Mouse (Mus musculus): ENCODE measurements around the gene Plekhd1. TPM values are rescaled to one million over a fixed set of nuclear protein-coding genes. Genes with fewer than 3 reads are reported as not detected.

Plekhd1 gene
- 0.03 and 1.6 TPM in 2 replicates for polyA plus RNA-seq (2012; rRNA removed; ENCODE audit: low replicate concordance)

DNA sequence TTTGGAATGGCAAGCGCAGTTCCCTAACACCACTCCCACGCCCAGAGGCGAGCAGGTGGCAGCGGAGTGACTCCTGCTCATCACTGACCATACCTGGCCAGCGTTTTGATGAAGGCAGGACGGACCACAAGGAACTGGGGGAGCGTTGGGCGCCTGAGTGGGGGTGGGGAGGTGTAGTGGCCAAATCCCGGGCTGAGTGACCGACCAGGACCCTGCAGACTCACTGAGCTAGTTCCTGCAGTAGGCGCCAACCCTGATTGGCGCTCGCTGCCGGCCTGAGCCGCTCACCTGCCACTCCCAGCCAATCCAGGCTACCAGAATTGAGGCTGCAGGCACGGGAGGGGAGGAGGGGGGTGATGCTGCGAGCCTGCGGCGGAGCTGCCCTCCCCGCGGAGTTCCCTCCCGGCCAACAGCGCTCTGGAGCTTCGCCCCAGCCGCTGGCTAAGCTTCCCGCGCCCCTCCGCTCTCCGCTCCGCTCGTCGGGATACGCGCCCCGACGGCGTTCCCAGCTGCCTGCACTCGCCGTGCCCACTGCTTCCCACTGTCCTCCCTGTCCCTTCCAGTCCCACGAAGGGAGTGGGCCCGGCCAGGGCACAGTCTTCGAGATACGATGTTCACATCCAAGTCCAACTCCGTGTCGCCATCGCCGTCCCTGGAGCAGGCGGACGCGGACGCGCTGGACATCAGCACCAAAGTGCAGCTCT lies at the start of gene Plekhd1:
TSS of gene Plekhd1 (plus strand) at position 323 of the 704 bp plus-strand sequence.

GRCm38 (mm10) chr12:80643693-80644505 lies 48.5 kb upstream of the Plekhd1 start, which contains the start of the genes Slc39a9 and Erh:
Gene Slc39a9 (plus strand): TSS chr12:80643883.
Gene Erh (minus strand): TSS chr12:80644341.

DNA sequence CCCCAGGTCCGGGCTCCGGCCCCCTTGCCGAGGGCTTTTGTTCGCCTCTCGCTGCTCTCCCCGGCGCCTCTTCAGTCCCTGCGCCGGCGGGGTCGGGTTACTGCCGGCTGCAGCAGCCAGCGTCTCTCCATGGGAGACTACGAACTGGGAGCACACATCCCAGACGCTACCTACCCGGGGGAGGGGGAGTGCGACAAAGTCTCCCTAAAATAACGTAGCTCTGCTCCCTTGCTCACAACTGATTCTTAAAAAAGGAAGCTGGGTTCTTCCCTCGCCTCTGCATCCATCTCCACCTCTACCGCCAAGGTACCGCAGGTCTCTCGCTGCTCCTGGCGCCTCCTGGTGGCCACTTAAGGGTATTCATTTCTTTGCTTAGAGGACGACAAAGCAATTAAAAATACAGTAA lies 68.0 kb downstream of the Plekhd1 start, which contains the start of gene Ccdc177:
TSS of gene Ccdc177 (minus strand) at position 292 of the 406 bp plus-strand sequence.

Other genes with a start within 250 kb of the Plekhd1 start
- gene Exd2, start 229.5 kb upstream of the Plekhd1 start, polyA plus RNA-seq (2012; rRNA removed; ENCODE audit: low replicate concordance), result 12.4 and 21.0 TPM in 2 replicates
- gene Galnt16, start 174.3 kb upstream of the Plekhd1 start, polyA plus RNA-seq (2012; rRNA removed; ENCODE audit: low replicate concordance), result 7.5 and 21.0 TPM in 2 replicates
- 39.4 and 55.5 TPM in 2 replicates for gene Slc39a9, start 48.7 kb upstream of the Plekhd1 start, polyA plus RNA-seq (2012; rRNA removed; ENCODE audit: low replicate concordance)
- 25.7 and 41.2 TPM in 2 replicates for gene Erh, start 48.2 kb upstream of the Plekhd1 start, polyA plus RNA-seq (2012; rRNA removed; ENCODE audit: low replicate concordance)
- gene Ccdc177, start 68.1 kb downstream of the Plekhd1 start, polyA plus RNA-seq (2012; rRNA removed; ENCODE audit: low replicate concordance), result 0.05 TPM in 1 of 2 replicates, not detected in the other
- 28.4 and 48.1 TPM in 2 replicates for gene Susd6, start 97.9 kb downstream of the Plekhd1 start, polyA plus RNA-seq (2012; rRNA removed; ENCODE audit: low replicate concordance)

Data from subcutaneous adipose tissue, adult 2 months (tissue).